Mouse (Mus musculus) embryonic facial prominence, embryonic 11.5 days (tissue): ENCODE measurements at regions not wholly inside any gene's neighbourhood (a gene's known extent, or its start where the extent isn't known, plus 50 kb on each side); places are given as distances from the start of the nearest gene placed in this dataset.
"Not testable (repeated sequence)": the region's sequence is repeated elsewhere in the genome, so short reads cannot be mapped to it uniquely, and the experiment has no call there.

Source experiments
- ATAC-seq: fragments of 200-750 bp; cut with Nextera tagmentation; replicated peaks from 2 replicates; pipeline ENCODE4 v1.8.0; 2017; ENCODE audit warnings: low read depth; ENCODE audit not compliant: insufficient number of reproducible peaks, low FRiP score, low TSS enrichment
- DNase-seq: peaks from one replicate; pipeline ENCODE4 v3.0.0-alpha.2; 2015; ENCODE audit warnings: low spot score
- H3K27ac ChIP-seq: fragments of 300-500 bp; sonication (generic); replicated peaks from 2 replicates; pipeline ENCODE4 v1.5.1; 2014; ENCODE audit warnings: mild to moderate bottlenecking, low read depth, low read length, control low read depth
- H3K27me3 ChIP-seq: fragments of 300-500 bp; sonication (generic); 2 replicates; pipeline ENCODE4 v1.6.1; 2014; ENCODE audit warnings: mild to moderate bottlenecking, low read length, moderate library complexity, mixed read lengths; ENCODE audit not compliant: control insufficient read depth, insufficient read depth
- H3K36me3 ChIP-seq: fragments of 300-500 bp; sonication (generic); replicated peaks from 2 replicates; pipeline ENCODE4 v1.6.1; 2014; ENCODE audit warnings: low read depth, mild to moderate bottlenecking, low read length, moderate library complexity, mixed read lengths; ENCODE audit not compliant: control insufficient read depth, insufficient read depth
- H3K4me1 ChIP-seq: fragments of 300-500 bp; sonication (generic); 2 replicates; pipeline ENCODE4 v1.6.1; 2014; ENCODE audit warnings: low read length, mixed read lengths; ENCODE audit not compliant: control insufficient read depth, insufficient read depth
- H3K4me2 ChIP-seq: fragments of 300-500 bp; sonication (generic); 2 replicates; pipeline ENCODE4 v1.6.1; 2014; ENCODE audit warnings: low read depth, mild to moderate bottlenecking, control low read depth, low read length, moderate library complexity
- H3K4me3 ChIP-seq: fragments of 300-500 bp; sonication (generic); 2 replicates; pipeline ENCODE4 v1.5.1; 2014; ENCODE audit warnings: low read depth, low read length, control low read depth
- H3K9ac ChIP-seq: fragments of 300-500 bp; sonication (generic); replicated peaks from 2 replicates; pipeline ENCODE4 v1.6.1; 2014; ENCODE audit warnings: mild to moderate bottlenecking, control low read depth, low read length
- H3K9me3 ChIP-seq: fragments of 300-500 bp; sonication (generic); replicated peaks from 2 replicates; pipeline ENCODE4 v1.6.1; 2016; ENCODE audit warnings: mild to moderate bottlenecking, low read length, inconsistent platforms, mixed read lengths; ENCODE audit not compliant: control insufficient read depth
- WGBS: fragments of 180-500 bp; shearing (Covaris S2); extraction: QIAGEN DNeasy Blood & Tissue Kit; methylation state at CpG from one replicate; pipeline ENCODE4 v1.1.7; 2014; 5-methylcytosine and 5-hydroxymethylcytosine counted together

- no peaks in the 10 kb centered on the region for H3K4me1 ChIP-seq
- H3K4me2 ChIP-seq: no peak overlapping the region
- WGBS: 76% methylated on average over 10 of the region's 10 CpGs
- DNase-seq (no peak), ATAC-seq (no peak)
- no peak overlapping the region for H3K27ac ChIP-seq
- H3K36me3 ChIP-seq: no peaks in the 10 kb centered on the region
- H3K27me3 ChIP-seq: no peaks in the 10 kb centered on the region
- H3K9me3 ChIP-seq: no peaks in the 10 kb centered on the region
- H3K9ac ChIP-seq: no peak overlapping the region
- no peak overlapping the region for H3K4me3 ChIP-seq
Measured at GRCm38 (mm10) chr2:78253601-78254097, 307.5 kb upstream of the Cwc22 start.

- Histone ChIP-seq H3K27ac (no peak overlapping the region), H3K36me3 (no peaks in the 10 kb centered on the region), H3K4me1 (no peaks in the 10 kb centered on the region), H3K27me3 (no peaks in the 10 kb centered on the region), H3K9me3 (no peaks in the 10 kb centered on the region), H3K9ac (no peak overlapping the region), H3K4me2 (no peak overlapping the region), H3K4me3 (no peak overlapping the region)
- WGBS: 43% methylated on average over 5 of the region's 5 CpGs
- DNase-seq (peak; percentile 31), ATAC-seq (no peak)
Measured at GRCm38 (mm10) chr2:78246354-78246753, 300.2 kb upstream of the Cwc22 start.

GRCm38 (mm10) chr2:78240299-78240698, 294.1 kb upstream of the Cwc22 start:
- Histone ChIP-seq H3K9ac (no peak overlapping the region), H3K4me1 (no peaks in the 10 kb centered on the region), H3K9me3 (no peaks in the 10 kb centered on the region), H3K27me3 (no peaks in the 10 kb centered on the region), H3K27ac (no peak overlapping the region), H3K4me3 (no peak overlapping the region), H3K36me3 (no peaks in the 10 kb centered on the region), H3K4me2 (no peak overlapping the region)
- no peak for DNase-seq
- 87% methylated on average over 2 of the region's 2 CpGs for WGBS
- no peak for ATAC-seq

- not testable (repeated sequence) for ATAC-seq, H3K27me3 ChIP-seq, H3K9me3 ChIP-seq, H3K36me3 ChIP-seq, DNase-seq, H3K9ac ChIP-seq, H3K27ac ChIP-seq, H3K4me1 ChIP-seq, H3K4me2 ChIP-seq, H3K4me3 ChIP-seq
- WGBS: 89% methylated on average over 4 of the region's 4 CpGs
Measured at GRCm38 (mm10) chr2:78225383-78226100, 279.4 kb upstream of the Cwc22 start.

GRCm38 (mm10) chr2:78214469-78214868, 268.3 kb upstream of the Cwc22 start:
- Histone ChIP-seq H3K4me3 (no peak overlapping the region), H3K36me3 (no peaks in the 10 kb centered on the region), H3K4me2 (no peak overlapping the region), H3K27me3 (no peaks in the 10 kb centered on the region), H3K27ac (no peak overlapping the region), H3K9ac (no peak overlapping the region), H3K4me1 (no peaks in the 10 kb centered on the region), H3K9me3 (no peaks in the 10 kb centered on the region)
- DNase-seq: peak; percentile 9
- ATAC-seq: no peak
- WGBS: 51% methylated on average over 8 of the region's 8 CpGs

GRCm38 (mm10) chr2:78205125-78205524, 258.9 kb upstream of the Cwc22 start:
- Histone ChIP-seq H3K36me3 (no peaks in the 10 kb centered on the region), H3K27ac (no peak overlapping the region), H3K27me3 (no peaks in the 10 kb centered on the region), H3K9me3 (no peaks in the 10 kb centered on the region), H3K4me3 (no peak overlapping the region), H3K4me1 (no peaks in the 10 kb centered on the region), H3K9ac (no peak overlapping the region), H3K4me2 (no peak overlapping the region)
- 74% methylated on average over 5 of the region's 5 CpGs for WGBS
- ATAC-seq (no peak), DNase-seq (no peak)

- Histone ChIP-seq H3K4me3 (no peak overlapping the region), H3K4me1 (no peaks in the 10 kb centered on the region), H3K4me2 (no peak overlapping the region), H3K27me3 (no peaks in the 10 kb centered on the region), H3K27ac (no peak overlapping the region), H3K9ac (no peak overlapping the region), H3K9me3 (no peaks in the 10 kb centered on the region), H3K36me3 (no peaks in the 10 kb centered on the region)
- WGBS: 86% methylated on average over 4 of the region's 4 CpGs
- no peak for ATAC-seq
- DNase-seq: no peak
Measured at GRCm38 (mm10) chr2:78196006-78196405, 249.8 kb upstream of the Cwc22 start.

- WGBS: 6% methylated on average over 1 of the region's 1 CpGs
Measured at GRCm38 (mm10) chr2:78189620-78190019, 243.4 kb upstream of the Cwc22 start.

More at GRCm38 (mm10) chr2:78189620-78190019, 243.4 kb upstream of the Cwc22 start:
- DNase-seq: peak; percentile 72
- no peaks in the 10 kb centered on the region for H3K27me3 ChIP-seq
- H3K4me3 ChIP-seq: no peak overlapping the region
- H3K27ac ChIP-seq: no peak overlapping the region
- no peaks in the 10 kb centered on the region for H3K4me1 ChIP-seq
- no peaks in the 10 kb centered on the region for H3K36me3 ChIP-seq
- no peaks in the 10 kb centered on the region for H3K9me3 ChIP-seq
- H3K4me2 ChIP-seq: no peak overlapping the region
- ATAC-seq: peak; percentile 82; the same call in 1 of the 2 replicates
- no peak overlapping the region for H3K9ac ChIP-seq
